Mouse (Mus musculus) adrenal gland, postnatal 25 days (tissue): ENCODE results near the gene Ttll6. TPM values are rescaled to one million over a fixed set of nuclear protein-coding genes. Genes with fewer than 3 reads are reported as not detected.
A peak's percentile ranks its signal among the peaks of the same experiment; 100 is the strongest.
"Not testable (repeated sequence)": the region's sequence is repeated elsewhere in the genome, so short reads cannot be mapped to it uniquely, and the experiment has no call there.

Source experiments
- DNase-seq: peaks from one replicate; pipeline ENCODE4 v3.0.0; 2021; ENCODE audit warnings: mixed read lengths
- long read RNA-seq: library from polyadenylated mRNA; stranded (forward); transcript quantifications from one replicate; pipeline ENCODE4 v2.0.0, GENCODE M21; 2021
- total RNA-seq: library from RNA; stranded (reverse); gene quantifications from 2 replicates; pipeline ENCODE4 v1.2.3, GENCODE M21; 2021

Ttll6 gene
- total RNA-seq = not detected in 2 replicates
- long read RNA-seq = 0 reads

GRCm38 (mm10) chr11:96133239-96133865, at the start of gene Ttll6:
TSS of gene Ttll6 (plus strand) at chr11:96133786.
- peak; percentile 73 for DNase-seq

- no peak for DNase-seq
Observed at GRCm38 (mm10) chr11:96087981-96088380, 45.6 kb upstream of the Ttll6 start.

GRCm38 (mm10) chr11:96091073-96091472, 42.5 kb upstream of the Ttll6 start:
- DNase-seq = no peak

- DNase-seq = no peak
Observed at GRCm38 (mm10) chr11:96092674-96093291, 40.8 kb upstream of the Ttll6 start.

GRCm38 (mm10) chr11:96093361-96093760, 40.2 kb upstream of the Ttll6 start:
- DNase-seq = peak; percentile 54

- no peak for DNase-seq
Observed at GRCm38 (mm10) chr11:96108376-96108775, 25.2 kb upstream of the Ttll6 start.

GRCm38 (mm10) chr11:96110950-96111349, 22.6 kb upstream of the Ttll6 start:
- not testable (repeated sequence) for DNase-seq

- no peak for DNase-seq
Observed at GRCm38 (mm10) chr11:96111751-96112150, 21.8 kb upstream of the Ttll6 start, which contains the start of gene Calcoco2. TSS of gene Calcoco2 (minus strand) at chr11:96111964.

- no peak for DNase-seq
Observed at GRCm38 (mm10) chr11:96114077-96114476, 19.5 kb upstream of the Ttll6 start.

- no peak for DNase-seq
Observed at GRCm38 (mm10) chr11:96115416-96115815, 18.2 kb upstream of the Ttll6 start.

GRCm38 (mm10) chr11:96116116-96116515, 17.5 kb upstream of the Ttll6 start:
- no peak for DNase-seq

GRCm38 (mm10) chr11:96116925-96117324, 16.7 kb upstream of the Ttll6 start:
- not testable (repeated sequence) for DNase-seq

- DNase-seq = no peak
Observed at GRCm38 (mm10) chr11:96119401-96119800, 14.2 kb upstream of the Ttll6 start.

GRCm38 (mm10) chr11:96122806-96123205, 10.8 kb upstream of the Ttll6 start:
- not testable (repeated sequence) for DNase-seq

- DNase-seq = peak; percentile 63
Observed at GRCm38 (mm10) chr11:96124052-96124914, 9.3 kb upstream of the Ttll6 start.

- DNase-seq = no peak
Observed at GRCm38 (mm10) chr11:96130606-96131005, 3.0 kb upstream of the Ttll6 start.

GRCm38 (mm10) chr11:96135847-96136246, 2.3 kb downstream of the Ttll6 start:
- no peak for DNase-seq

- no peak for DNase-seq
Observed at GRCm38 (mm10) chr11:96140726-96141175, 7.2 kb downstream of the Ttll6 start.

GRCm38 (mm10) chr11:96143766-96144165, 10.2 kb downstream of the Ttll6 start:
- no peak for DNase-seq

GRCm38 (mm10) chr11:96145622-96146270, 12.2 kb downstream of the Ttll6 start:
- peak; percentile 79 for DNase-seq

- DNase-seq = no peak
Observed at GRCm38 (mm10) chr11:96147471-96147870, 13.9 kb downstream of the Ttll6 start.

- DNase-seq = no peak
Observed at GRCm38 (mm10) chr11:96164769-96165168, 31.2 kb downstream of the Ttll6 start.
